Mouse (Mus musculus) heart, postnatal 36 days (tissue): ENCODE data around the gene Zbed4. TPM values are rescaled to one million over a fixed set of nuclear protein-coding genes. Genes with fewer than 3 reads are reported as not detected.
A peak's percentile ranks its signal among the peaks of the same experiment; 100 is the strongest.
"Not testable (repeated sequence)": the region's sequence is repeated elsewhere in the genome, so short reads cannot be mapped to it uniquely, and the experiment has no call there.

Experiments used
- DNase-seq, 2 experiments: peaks; one replicate each; pipeline ENCODE4 v3.0.0; 2021 to 2022
- intact Hi-C: fragments of 180-260 bp; cut with DNase I; formaldehyde crosslinking; loops from one replicate; pipeline ENCODE4 v1.15.1; 2025
- total RNA-seq, 2 experiments: library from RNA; stranded (reverse); gene quantifications; 2 replicates each; pipeline ENCODE4 v1.2.3; 2021

Gene Zbed4
- total RNA-seq: 1 to 10 TPM; 7.9 to 8.1 TPM

DNA sequence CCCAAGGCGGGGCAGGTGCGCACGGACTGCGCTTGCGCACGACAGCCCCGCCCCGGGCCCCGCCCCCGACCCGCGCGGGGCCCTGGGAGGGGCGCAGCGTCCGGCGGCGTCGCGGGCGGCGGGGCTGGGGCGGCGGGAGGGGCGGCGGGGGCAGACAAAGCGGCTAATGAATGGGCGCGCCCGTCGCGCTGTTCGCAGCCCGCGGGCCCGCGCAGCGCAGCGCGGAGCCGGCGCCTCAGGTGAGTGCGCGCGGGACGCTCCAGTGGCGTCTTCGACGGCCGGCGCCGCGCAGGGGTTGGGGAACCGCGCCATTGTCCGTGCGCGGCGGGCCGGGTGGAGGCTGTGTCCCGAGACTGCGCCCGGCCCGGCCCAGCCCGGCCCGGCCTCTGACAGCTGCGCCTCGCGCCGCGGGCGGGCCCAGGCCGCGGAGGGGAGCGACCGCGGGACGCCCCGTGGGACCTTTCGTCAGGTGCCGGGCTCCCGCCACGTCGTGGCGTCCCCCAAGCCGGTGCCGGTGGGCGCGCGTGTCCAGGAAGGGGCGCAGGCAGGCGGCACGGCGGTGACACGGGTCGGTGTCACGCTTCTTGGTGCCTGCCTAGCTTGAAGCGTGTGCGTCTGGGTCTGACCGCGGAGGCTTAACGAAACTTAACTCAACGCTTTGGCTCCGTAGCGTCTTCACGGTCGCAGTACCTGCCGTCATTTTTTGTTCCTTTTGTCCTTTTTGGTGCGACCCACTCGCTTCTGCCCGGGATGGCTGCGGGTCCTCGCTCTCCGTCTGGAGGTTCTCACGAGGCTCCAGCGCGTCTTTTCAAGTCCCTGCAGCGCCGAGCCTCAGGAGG is at the start of gene Zbed4:
Gene Zbed4, plus strand, starts transcription at position 97 of the 839 bp plus-strand sequence.
- intact Hi-C loops: loop anchor here (5.0 kb wide), 2 partner anchors 66 to 116 kb away; partner anchors contain the start of genes Alg12 and Creld2
- peak in 1 of 2 experiments; percentile 48 for DNase-seq

DNA sequence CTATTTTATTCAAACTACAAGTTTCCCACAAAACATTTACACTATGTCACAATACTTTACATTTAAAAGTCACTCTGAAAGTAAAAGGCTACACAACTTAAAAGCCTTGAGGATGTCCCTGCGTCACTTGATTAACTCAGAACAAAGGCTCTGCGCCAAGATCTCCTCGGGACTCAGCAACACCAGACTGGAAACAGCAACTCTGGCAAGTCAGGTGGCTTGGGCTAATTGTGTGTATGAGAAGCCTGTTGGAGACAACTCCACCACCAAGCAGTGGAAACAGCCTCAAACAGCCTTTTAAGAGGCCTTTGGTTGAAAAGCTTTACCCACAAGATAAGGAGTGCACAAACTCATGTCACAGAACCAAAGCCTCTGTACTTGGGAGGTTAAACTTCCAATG is 49.0 kb upstream of the Zbed4 start:
- peak; percentile 24 to 44 for DNase-seq
- intact Hi-C loops: no loop called here

DNA sequence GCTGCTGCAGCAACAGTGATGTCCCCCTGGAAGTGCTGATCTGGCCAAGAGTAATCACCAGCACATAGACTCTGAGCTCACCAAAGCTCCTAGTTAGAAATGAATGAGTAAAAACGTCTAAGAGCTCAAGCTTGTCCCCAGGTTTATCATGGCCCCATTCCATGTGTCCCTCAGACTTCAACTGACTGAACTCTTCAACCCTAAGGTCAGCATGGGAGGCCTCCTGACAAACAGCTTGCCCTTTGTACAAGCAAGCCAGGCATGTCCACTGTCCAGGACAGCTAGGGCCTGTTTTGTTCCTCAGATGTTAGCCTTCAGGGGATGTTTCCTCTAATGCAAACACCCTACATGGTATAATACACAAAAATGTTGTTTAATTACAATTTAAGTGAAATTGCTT is 47.2 kb upstream of the Zbed4 start:
- intact Hi-C loops: no loop called here
- no peak for DNase-seq

DNA sequence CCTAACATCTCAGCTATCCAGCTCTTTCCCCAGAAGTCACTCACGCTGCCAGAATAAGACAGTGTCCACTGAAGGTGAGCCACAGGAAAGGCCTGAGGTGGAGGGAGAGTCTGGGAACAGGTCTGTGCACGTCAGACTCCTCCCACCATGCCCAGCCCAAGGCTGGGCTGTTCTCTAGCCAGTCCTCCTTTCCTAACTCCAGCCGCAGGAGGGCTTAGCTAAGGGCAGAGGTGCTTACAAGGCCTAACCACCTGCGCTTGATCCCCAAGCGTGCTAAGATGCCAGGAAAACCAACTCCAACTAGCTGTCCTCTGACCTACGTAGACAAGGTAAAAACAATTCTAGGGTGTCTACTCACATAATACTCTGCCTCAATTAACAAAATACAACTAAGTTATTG is 45.1 kb upstream of the Zbed4 start:
- no peak for DNase-seq
- intact Hi-C loops: no loop called here

DNA sequence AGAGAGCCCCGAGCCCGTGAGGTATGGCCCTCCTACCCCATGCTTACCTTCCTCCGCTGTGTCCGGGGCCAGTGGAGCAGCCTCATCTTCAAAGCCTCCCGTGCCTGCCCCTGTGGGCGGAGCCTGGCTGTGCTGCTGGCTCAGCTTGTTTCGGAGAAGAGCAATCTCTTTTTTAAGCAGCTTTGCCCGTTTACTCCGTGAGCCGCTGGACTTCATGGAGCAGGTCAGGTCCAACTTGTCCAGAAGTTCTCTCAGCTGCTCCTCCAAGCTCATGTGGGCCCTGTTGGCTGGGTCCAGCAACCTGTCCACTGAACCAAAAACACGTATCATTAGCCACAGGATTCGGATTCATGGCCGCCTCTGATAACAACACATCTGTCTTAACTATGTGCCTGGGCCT is 44.5 kb upstream of the Zbed4 start:
- intact Hi-C loops, DNase-seq: not testable (repeated sequence)

DNA sequence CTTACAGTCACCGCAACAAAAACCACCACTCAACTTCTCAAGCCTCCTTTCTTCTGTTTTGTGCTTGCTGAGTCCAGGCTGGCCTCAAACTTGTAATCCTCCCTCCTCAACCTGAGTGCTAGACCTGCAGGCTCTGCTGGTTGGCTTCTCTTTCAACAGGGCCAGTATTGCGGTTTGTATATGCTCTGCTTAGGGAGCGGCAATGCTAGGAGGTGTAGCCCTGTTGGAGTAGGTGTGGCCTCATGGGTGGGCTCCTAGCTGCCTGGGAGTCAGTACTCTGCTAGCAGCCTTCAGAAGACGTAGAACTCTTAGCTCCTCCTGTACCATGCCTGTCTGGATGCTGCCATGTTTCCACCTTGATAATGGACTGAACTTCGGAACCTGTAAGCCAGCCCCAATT is 43.3 kb upstream of the Zbed4 start:
- intact Hi-C loops: no loop called here
- DNase-seq: no peak

DNA sequence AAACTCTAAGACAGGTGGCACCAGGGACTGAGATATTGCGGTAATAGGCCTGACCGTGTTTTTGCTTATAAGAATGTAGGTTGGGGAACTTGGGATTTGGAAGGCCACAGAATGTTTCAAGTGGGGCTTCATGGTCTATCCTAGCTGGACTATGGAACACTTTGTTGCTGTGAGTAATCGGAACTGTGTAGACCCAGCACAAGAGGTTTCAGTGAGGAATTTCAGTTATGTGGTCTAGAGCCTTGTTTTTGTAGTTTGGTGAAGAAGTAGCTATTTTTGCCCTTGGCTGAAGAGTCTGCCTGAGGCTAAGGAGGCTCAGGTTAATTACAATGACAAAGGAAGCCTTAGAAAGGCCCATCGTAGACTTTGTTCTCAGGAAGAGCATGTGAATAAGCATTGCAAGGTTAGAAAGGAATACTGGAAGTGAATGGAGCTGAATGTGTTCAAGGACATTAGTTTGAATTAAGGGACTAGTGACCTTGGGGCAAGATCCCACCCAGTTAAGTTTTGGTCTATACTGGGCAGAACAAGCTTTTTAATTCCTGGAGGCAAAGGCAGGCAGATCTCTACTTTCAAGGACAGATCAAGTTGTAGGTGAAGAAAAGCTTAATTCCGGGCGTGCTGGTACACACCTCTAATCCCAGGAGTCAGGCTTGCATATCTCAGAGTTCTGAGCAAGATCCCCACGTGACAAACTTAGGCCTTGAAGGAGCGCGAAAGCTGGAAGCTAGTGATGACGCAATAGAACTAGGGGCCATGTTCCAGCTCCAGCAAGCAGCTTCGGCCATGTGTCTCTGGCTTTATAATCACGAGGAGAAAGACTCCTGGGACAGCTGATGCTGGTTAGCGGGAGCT is 42.6 kb upstream of the Zbed4 start:
- intact Hi-C loops: no loop called here
- DNase-seq: no peak

DNA sequence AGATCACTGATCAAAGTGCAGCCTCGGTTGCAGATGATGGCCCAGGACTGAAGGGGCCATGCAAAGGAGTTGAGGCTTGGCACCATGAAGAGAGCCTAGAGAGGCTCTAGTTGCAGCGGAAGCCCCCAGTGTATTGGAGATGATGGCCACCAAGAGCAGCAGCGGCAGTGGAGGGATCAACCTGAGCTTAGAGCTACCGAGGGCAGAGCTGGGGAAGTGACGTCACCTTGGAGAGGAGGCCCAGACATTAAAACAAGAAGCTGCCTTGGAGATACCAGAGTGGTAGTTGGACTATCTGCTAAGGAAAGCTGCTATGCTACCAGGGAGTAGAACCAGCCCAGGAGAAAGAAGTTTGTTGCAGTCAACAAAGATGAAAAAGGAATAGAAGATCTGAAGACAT is 41.6 kb upstream of the Zbed4 start:
- intact Hi-C loops: no loop called here
- no peak for DNase-seq

DNA sequence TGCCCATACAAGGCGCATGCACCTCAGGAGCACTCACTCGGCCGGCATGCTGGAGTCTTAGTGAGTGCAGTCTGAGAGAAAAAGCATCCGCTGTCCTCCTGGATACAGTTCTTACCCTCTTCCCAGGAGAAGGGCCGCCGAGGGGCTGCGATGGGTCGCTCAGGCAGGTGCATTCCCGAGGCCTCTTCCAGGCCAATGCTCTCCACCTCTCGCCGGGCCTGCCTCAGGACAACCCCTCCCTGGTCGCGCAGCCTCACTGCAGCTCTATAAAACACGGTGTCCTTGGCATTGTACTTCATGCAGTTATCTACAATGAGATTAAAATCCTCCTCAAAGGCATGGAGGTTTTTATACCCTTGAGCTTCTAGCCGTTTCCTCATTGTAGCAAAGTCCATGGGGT is 39.0 kb upstream of the Zbed4 start:
- intact Hi-C loops: no loop called here
- DNase-seq: no peak

DNA sequence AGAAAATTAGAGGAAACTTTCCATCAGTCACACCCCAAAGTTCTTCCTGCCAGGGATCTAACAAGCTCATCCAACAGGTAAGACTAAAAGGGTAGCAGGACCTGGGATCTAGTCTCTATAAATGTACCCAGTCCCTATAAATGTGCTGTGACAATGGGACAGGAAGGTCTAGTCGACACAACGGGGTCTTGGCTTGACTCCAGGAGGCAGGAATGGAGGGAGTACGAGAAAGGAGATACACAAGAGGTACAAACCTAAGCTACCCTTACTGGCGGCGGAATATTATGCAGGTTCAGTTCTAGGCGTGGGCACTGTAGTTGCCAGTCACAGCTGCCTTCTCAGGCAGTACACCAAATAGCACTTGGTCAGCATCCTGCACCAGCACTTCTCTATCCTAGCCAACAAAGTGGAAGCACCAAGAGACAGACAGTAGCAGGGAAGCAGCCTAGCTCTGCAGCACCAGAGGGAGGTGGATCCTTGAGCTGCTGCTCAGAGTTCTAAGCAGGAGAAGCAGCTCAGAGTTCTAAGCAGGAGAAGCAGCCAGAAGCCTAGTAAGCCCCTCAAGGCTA is 37.4 kb upstream of the Zbed4 start:
- DNase-seq: no peak
- intact Hi-C loops: no loop called here

DNA sequence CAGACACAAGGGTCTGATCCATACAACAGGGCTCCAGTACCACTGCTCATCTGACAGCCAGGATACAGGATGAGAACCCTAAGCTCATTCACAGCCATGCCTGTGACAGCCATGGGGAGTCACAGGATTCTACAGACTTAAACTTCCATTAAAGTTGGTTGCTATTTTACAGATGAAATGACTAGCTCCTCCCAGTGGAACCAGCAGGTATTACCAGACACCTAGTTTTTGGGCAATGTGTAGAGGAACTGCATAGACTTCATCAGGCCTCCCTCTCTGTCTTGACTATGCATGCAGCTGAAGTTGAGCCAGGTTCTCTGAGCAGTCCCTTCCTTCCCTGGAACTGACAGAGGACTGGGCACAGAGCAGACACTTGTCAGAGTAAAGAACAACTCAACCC is 35.1 kb upstream of the Zbed4 start:
- DNase-seq: no peak
- intact Hi-C loops: no loop called here

DNA sequence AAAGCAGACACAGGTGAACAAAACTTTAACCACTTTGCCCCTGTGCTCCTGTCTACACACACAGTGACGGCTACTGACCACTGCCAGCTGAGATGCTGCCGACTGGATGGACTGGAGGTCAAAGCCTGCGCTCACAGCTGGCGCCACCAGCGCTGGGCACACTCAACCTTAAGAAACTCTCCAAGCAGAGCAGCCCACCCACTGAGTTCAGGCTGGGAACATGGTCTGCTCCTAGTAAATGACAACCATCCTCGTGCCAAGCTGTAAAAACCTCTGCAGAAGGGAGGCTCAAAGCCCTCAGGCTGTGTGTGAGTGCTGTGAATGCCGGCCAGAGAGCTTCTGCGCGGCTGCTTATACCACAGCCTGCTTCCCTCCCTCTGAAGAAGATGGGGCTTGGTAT is 34.2 kb upstream of the Zbed4 start:
- DNase-seq: no peak
- intact Hi-C loops: no loop called here

DNA sequence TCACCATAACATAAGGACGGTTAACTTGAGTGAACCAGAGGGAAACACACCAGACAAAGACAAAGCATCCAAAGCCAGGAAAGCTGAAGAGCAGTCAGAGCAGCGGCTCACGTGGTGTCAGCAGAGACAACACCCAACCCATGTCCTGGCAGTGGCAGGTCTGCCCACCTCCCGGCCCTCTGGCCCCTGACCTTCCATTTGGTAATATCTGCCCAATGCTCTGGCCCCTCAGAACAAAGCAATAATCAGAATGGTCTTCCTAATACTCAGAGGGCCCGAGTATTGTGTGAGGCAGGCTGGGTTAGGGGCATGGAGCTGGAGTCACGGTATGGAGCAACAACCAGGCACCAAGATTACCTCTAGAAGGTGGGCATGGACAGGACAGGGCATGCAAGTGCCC is 28.3 kb upstream of the Zbed4 start:
- intact Hi-C loops: no loop called here
- DNase-seq: no peak

DNA sequence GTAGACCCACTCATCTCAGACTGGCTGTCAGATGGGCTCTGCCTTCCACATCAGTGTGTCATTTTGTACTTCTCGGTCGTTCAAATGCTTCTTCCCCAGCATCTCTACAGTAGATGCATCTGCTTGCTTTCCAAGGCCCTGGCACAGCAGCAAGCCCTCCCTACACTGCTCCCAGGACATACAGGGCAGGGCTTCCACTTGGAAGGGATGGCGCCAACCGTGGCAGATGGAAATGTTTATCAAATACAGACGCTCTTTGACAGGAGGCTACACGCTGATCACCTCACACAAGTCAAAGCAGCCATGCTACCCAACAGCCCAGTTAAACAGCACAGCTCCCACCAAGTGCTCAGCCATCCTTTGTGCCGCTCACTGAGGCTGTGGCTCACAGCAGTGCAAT is 27.1 kb upstream of the Zbed4 start:
- no peak for DNase-seq
- intact Hi-C loops: no loop called here

DNA sequence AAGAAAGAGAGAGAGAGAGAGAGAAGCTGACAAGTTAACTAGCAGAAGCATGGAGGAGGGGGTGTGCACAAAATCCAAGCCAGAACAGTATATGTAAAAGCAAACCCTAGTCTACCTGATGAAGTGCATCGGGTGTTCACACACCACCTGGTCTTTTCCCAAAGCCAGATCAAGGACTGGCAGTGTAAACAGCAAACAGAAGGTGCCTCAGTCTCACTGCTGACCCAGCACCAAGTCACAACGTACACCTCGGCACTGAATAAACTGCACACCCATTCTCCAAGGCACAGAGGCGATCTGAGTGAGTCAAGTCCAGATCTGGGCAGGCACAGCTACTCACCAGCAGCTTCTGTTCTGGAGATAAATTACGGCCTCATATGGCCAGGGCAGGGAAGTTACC is 26.4 kb upstream of the Zbed4 start:
- no peak for DNase-seq
- intact Hi-C loops: no loop called here

DNA sequence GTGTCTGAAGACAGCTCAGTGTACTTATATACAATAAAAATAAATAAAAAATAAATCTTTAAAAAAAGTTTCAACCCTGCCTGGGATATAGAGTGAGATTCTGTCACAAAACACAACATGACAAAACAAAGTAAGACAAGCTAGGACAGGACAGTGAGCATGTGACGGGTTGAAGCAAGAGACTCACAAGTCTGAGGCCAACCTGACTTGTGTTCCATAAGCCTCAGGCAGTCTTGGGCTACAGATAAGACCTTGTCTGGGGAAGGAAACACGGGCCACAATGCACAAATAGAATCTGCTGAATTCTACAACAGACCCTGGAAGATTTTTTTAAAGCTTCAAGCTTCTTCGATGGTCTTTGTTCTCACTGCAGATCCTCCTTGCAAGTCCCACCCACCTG is 24.3 kb upstream of the Zbed4 start:
- DNase-seq: no peak
- intact Hi-C loops: no loop called here

DNA sequence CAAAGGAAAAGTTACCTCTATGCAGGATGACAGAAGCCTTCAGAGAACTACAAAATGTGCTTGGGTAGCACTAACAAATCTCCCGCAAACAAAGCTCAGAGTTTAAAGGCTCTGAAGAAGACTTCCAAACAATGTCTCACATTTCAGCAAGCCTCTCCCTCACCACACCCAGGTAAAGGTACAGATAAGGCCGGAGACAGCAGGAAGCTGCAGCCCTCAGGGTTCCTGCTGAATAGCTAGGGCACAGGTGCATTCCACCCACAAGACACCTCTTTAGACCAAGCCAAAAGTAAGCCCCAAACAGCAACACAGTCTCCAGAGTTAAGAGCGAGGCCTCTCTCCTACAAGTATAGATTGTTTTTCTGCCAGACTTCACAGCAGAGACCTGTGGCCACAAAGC is 20.7 kb upstream of the Zbed4 start:
- DNase-seq: no peak
- intact Hi-C loops: loop anchor here (5.0 kb wide), 1 partner anchor 87 kb away; the partner anchor contains the start of genes Alg12 and Creld2

DNA sequence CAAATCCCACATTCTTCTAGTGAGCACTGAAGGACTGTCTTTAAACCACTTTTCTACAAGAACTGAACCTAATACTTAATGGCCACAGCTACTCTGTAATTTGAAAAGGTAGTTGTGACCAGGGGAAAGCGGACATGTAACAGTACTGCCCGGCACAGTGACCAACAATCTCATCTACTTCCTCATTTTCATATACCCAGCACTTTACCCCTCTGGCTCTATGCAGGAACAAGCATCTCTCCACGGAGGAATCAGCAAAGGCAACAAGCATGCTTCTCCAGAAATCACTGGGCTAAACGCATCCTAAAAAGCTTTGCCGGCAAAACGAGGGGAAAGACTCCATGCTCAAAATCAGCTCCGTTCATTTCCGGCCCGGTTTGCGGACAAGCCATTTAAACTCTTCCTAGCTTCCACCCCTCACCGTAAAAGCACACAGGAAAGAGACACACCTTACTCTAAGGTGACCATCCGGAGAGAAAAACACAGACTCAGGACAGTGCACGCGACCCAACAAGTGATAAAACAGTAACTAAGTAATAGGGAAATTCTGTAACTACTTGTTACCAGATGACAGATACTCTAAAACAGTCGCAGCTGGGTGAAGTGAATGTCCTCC is 18.9 kb upstream of the Zbed4 start:
- peak in 1 of 2 experiments; percentile 29 for DNase-seq
- intact Hi-C loops: loop anchor here (5.0 kb wide), 1 partner anchor 85 kb away; the partner anchor contains the start of genes Alg12 and Creld2

DNA sequence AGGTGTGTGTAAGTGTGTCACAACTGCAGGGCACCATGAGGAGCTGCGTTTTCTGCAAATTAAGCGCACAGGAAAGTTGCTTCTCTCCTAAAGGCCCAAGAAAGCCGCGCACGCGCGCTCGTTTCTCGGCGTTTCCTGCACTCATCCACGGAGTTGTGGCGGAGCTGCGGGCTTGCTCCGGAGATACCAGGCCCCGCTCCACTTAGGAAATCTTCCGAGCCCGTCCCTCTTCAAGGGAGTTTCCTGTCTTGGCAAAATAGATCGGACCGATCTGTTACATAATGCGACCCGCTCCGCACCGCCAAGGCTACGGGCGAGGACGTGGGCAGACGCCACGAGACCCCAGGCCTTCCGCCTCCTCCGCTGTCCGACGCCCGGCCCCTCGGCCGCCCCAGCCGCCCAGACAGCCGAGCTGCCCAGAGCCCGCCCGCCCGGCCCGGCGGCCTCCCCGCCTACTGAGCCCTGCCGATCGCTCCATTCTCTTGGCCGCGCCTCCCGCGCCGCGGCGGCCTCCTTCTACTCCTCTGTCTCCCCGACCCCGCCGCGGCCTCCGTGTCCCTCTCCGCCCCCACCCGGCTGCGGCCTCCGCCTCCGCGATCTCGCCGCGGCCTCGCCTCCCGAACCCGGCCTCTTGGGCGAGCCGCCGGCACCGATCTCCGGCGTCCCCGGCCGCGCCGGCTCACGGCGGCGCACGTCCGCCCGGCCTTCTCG is 18.3 kb upstream of the Zbed4 start:
- intact Hi-C loops: loop anchor here (5.0 kb wide), 1 partner anchor 84 kb away; the partner anchor contains the start of genes Alg12 and Creld2
- peak; percentile 71 to 77 for DNase-seq
